Mouse (Mus musculus) cerebellum, adult 2 months (tissue): Measurements from ENCODE around the gene Ankrd26.

Experiments used
- CTCF ChIP-seq: fragments of 200-500 bp; IDR thresholded peaks from 2 replicates; pipeline ENCODE4 v1.5.1; 2011; ENCODE audit warnings: low read depth, mild to moderate bottlenecking, control low read depth, low read length, moderate library complexity, borderline replicate concordance; ENCODE audit not compliant: insufficient read depth
- POLR2A ChIP-seq: fragments of 200-500 bp; IDR thresholded peaks from 2 replicates; pipeline ENCODE4 v1.6.1; 2011; ENCODE audit warnings: low read length, control low read depth, borderline replicate concordance; ENCODE audit not compliant: insufficient read depth

DNA sequence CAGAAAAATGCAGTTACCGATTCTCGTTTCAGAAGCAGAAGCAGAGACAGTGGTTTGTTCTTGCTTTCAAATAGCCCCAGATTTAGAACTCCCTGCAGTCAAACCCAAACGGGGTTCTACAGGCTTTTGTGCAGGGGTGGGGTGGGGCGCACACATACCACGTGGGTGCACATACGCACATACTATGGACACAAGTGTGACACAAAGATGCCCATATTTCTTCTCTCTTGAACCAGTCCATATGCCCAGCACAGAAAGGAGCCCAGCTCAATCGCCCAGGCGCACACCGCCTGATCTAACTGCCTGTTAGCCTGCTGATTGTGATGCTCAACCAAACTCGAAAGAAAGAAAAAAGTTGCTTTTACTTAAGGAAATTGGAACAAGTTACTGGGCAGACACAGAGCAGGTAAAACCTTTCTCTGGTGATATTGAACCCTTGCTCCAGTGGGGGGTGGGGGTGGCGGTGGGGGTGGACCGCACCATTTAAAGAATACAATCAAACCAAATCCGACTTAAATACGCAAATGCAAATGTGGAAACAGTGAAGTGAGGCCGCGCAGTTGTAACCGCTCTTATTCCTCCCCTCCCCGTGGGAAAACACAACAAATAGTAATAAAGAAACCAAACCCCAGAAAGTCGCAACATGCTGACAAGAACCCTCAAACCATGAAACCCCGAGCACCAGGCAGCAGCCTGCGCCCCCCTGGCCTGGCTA is 30.8 kb upstream of the Ankrd26 start:
- TF ChIP-seq CTCF (no peak), POLR2A (no peak)
